ENCODE assay signal across 8 mouse cellular contexts in genomic region chr8:22302896-22303306, GRCm38 (mm10). TPM values are rescaled to one million over a fixed set of nuclear protein-coding genes. Genes with fewer than 3 reads are reported as not detected.
DNase-seq lines count a peak whose midpoint lies in the region; ATAC-seq lines count a peak whose summit lies in the region.
"Had no signal": no experiment of that assay in that cellular context is flagged by ENCODE, and none has a peak within 500 bp of the region (broad histone marks: within the 10 kb centered on the region; RNA-seq: fewer than 3 reads in every experiment).

No protein-coding gene starts in this region.

- WGBS in hindbrain, embryonic 12.5 days = 15% methylated on average over 7 of the region's 7 CpGs
- WGBS in limb, embryonic 13.5 days = 21% methylated on average over 7 of the region's 7 CpGs
- 15% methylated on average over 7 of the region's 7 CpGs for WGBS in midbrain, embryonic 16.5 days

- DNase-seq in ES-CJ7 (ENCODE audit: low read depth, low spot score) (peak; percentile 45), ZHBTc4 (ENCODE audit: low read depth, low spot score) (peak; percentile 61)
- DNase-seq in layer of hippocampus, adult 8-10 months (ENCODE audit: low spot score in 2 of 2) = no peak

- peaks cover 5% of the 10 kb centered on the region for H3K4me1 ChIP-seq in hindbrain, embryonic 12.5 days
- peaks cover 9% of the 10 kb centered on the region; the same call in 1 of the 2 replicates for H3K4me1 ChIP-seq in limb, embryonic 13.5 days
- no peaks in the 10 kb centered on the region; the same call in 1 of the 2 replicates for H3K4me1 ChIP-seq in midbrain, embryonic 16.5 days (ENCODE audit: control insufficient read depth, insufficient read depth, low read length)

- H3K27ac ChIP-seq in hindbrain, embryonic 12.5 days = no peak overlapping the region
- H3K27ac ChIP-seq in limb, embryonic 13.5 days = no peak overlapping the region
- H3K27ac ChIP-seq in midbrain, embryonic 16.5 days (ENCODE audit: low read length) = no peak overlapping the region

- peak overlapping the region; percentile 46 for H3K4me2 ChIP-seq in hindbrain, embryonic 12.5 days (replicated peaks)
- H3K4me2 ChIP-seq in limb, embryonic 13.5 days (replicated peaks) = peak overlapping the region; percentile 56
- peak overlapping the region; percentile 42 for H3K4me2 ChIP-seq in midbrain, embryonic 16.5 days (ENCODE audit: low read length)

- peak; percentile 84 for ATAC-seq in hindbrain, embryonic 12.5 days (ENCODE audit: low FRiP score)
- peak; percentile 67; the same call in 1 of the 2 replicates for ATAC-seq in limb, embryonic 13.5 days (ENCODE audit: low FRiP score, low read depth)
- peak; percentile 89 for ATAC-seq in midbrain, embryonic 16.5 days
- ATAC-seq in monocyte, adult 5-6 weeks (replicated peaks; ENCODE audit: insufficient number of reproducible peaks, low FRiP score, low TSS enrichment, poor library complexity, severe bottlenecking) = no peak

- no peaks in the 10 kb centered on the region for H3K36me3 ChIP-seq in hindbrain, embryonic 12.5 days
- H3K36me3 ChIP-seq in limb, embryonic 13.5 days = no peaks in the 10 kb centered on the region
- H3K36me3 ChIP-seq in midbrain, embryonic 16.5 days (ENCODE audit: control insufficient read depth, insufficient read depth, low read length) = no peaks in the 10 kb centered on the region

- no peaks in the 10 kb centered on the region for H3K9me3 ChIP-seq in hindbrain, embryonic 12.5 days (replicated peaks)
- H3K9me3 ChIP-seq in limb, embryonic 13.5 days = no peaks in the 10 kb centered on the region
- H3K9me3 ChIP-seq in midbrain, embryonic 16.5 days (replicated peaks; ENCODE audit: control insufficient read depth, low read length, poor library complexity, severe bottlenecking) = no peaks in the 10 kb centered on the region

- no peak overlapping the region for H3K9ac ChIP-seq in hindbrain, embryonic 12.5 days
- peak overlapping the region; percentile 43; the same call in 1 of the 2 replicates for H3K9ac ChIP-seq in limb, embryonic 13.5 days
- H3K9ac ChIP-seq in midbrain, embryonic 16.5 days (ENCODE audit: low read depth, low read length) = peak overlapping the region; percentile 46; the same call in 1 of the 2 replicates

- no peaks in the 10 kb centered on the region for H3K27me3 ChIP-seq in hindbrain, embryonic 12.5 days
- H3K27me3 ChIP-seq in limb, embryonic 13.5 days = no peaks in the 10 kb centered on the region
- no peaks in the 10 kb centered on the region for H3K27me3 ChIP-seq in midbrain, embryonic 16.5 days (ENCODE audit: control insufficient read depth, insufficient read depth, low read depth, low read length)

- H3K4me3 ChIP-seq in hindbrain, embryonic 12.5 days = peak overlapping the region; percentile 10; the same call in 1 of the 2 replicates
- peak overlapping the region; percentile 20 for H3K4me3 ChIP-seq in limb, embryonic 13.5 days
- peak overlapping the region; percentile 12 for H3K4me3 ChIP-seq in midbrain, embryonic 16.5 days (ENCODE audit: low read depth, low read length)

RNA-seq across cellular contexts. Expression of gene Tpte, which starts 19.7 kb away (rescaled TPM):
- not detected in 2 replicates for polyA plus RNA-seq in hindbrain, embryonic 12.5 days (2016; fragmentation: Nextera tagmentation; extraction: Ambion mirVana)
- polyA plus RNA-seq in limb, embryonic 13.5 days (2015; fragmentation: Nextera tagmentation; extraction: Ambion mirVana) = not detected in 2 replicates
- polyA plus RNA-seq in midbrain, embryonic 16.5 days (2015; fragmentation: Nextera tagmentation; extraction: Ambion mirVana) = not detected in 2 replicates
- not detected for total RNA-seq in layer of hippocampus, adult 8-10 months (2022)
- total RNA-seq in monocyte, adult 5-6 weeks (2017) = not detected in 3 replicates
- total RNA-seq: liver, adult 2 months had no signal
- polyA plus RNA-seq: liver, adult 2 months had no signal

Comparison
In these comparisons a context has a peak if more than half of its experiments do, and no peak if none do; other contexts are left out.
1. DNase-seq: peak in ES-CJ7 (single experiment) and ZHBTc4 (single experiment); none in layer of hippocampus, adult 8-10 months (0 of 2).
2. Peak in every context shown above with its lines, with median percentiles within 50 percentile points of each other: H3K4me2 ChIP-seq and H3K4me3 ChIP-seq.